Mouse (Mus musculus) midbrain, embryonic 16.5 days (tissue): ENCODE measurements around the gene Gsto1. TPM values are rescaled to one million over a fixed set of nuclear protein-coding genes. Genes with fewer than 3 reads are reported as not detected.

Experiments used
- polyA plus RNA-seq: library from polyadenylated mRNA; unstranded; fragments of >200 nt; fragmentation: Nextera tagmentation; extraction: Ambion mirVana; gene quantifications from 2 replicates; pipeline ENCODE4 v1.2.1, GENCODE M21; 2015

Gsto1 gene
- polyA plus RNA-seq, 1 experiment from 2014 or later: 155 TPM

Other genes starting within 250 kb of the Gsto1 start
- 0.18 and 0.40 TPM in 2 replicates for gene Col17a1, start 162.9 kb upstream of the Gsto1 start, polyA plus RNA-seq
- gene Sfr1, start 123.3 kb upstream of the Gsto1 start, polyA plus RNA-seq: 156 and 157 TPM in 2 replicates
- 1.0 and 1.1 TPM in 2 replicates for gene Gsto2, start 10.6 kb downstream of the Gsto1 start, polyA plus RNA-seq
- 1.7 and 1.9 TPM in 2 replicates for gene Cfap43, start 64.3 kb downstream of the Gsto1 start, polyA plus RNA-seq
- gene Itprip, start 64.3 kb downstream of the Gsto1 start, polyA plus RNA-seq: 3.5 and 4.3 TPM in 2 replicates
- 0.57 and 0.90 TPM in 2 replicates for gene Cfap58, start 82.7 kb downstream of the Gsto1 start, polyA plus RNA-seq